Mouse (Mus musculus) heart, embryonic 13.5 days (tissue): ENCODE measurements around the gene B3gnt9. TPM values are rescaled to one million over a fixed set of nuclear protein-coding genes. Genes with fewer than 3 reads are reported as not detected.
A peak's percentile ranks its signal among the peaks of the same experiment; 100 is the strongest.

Experiments
- ATAC-seq: fragments of 200-750 bp; cut with Nextera tagmentation; 2 replicates; pipeline ENCODE4 v1.8.0; 2017; ENCODE audit warnings: moderate TSS enrichment; ENCODE audit not compliant: insufficient number of reproducible peaks, low FRiP score, low TSS enrichment; ENCODE audit errors: extremely low read depth
- H3K27ac ChIP-seq: fragments of 300-500 bp; sonication (generic); replicated peaks from 2 replicates; pipeline ENCODE4 v1.5.1; 2015; ENCODE audit warnings: moderate library complexity, mild to moderate bottlenecking, inconsistent platforms
- H3K27me3 ChIP-seq: fragments of 300-500 bp; sonication (generic); replicated peaks from 2 replicates; pipeline ENCODE4 v1.6.1; 2015; ENCODE audit warnings: mild to moderate bottlenecking, inconsistent platforms
- H3K36me3 ChIP-seq: fragments of 300-500 bp; sonication (generic); 2 replicates; pipeline ENCODE4 v1.6.1; 2015; ENCODE audit warnings: mild to moderate bottlenecking, inconsistent platforms
- H3K4me1 ChIP-seq: fragments of 300-500 bp; sonication (generic); 2 replicates; pipeline ENCODE4 v1.6.1; 2015; ENCODE audit warnings: inconsistent platforms
- H3K4me2 ChIP-seq: fragments of 300-500 bp; sonication (generic); 2 replicates; pipeline ENCODE4 v1.6.1; 2015; ENCODE audit warnings: inconsistent platforms, mild to moderate bottlenecking, moderate library complexity
- H3K4me3 ChIP-seq: fragments of 300-500 bp; sonication (generic); 2 replicates; pipeline ENCODE4 v1.5.1; 2015; ENCODE audit warnings: moderate library complexity, mild to moderate bottlenecking, inconsistent platforms
- H3K9ac ChIP-seq: fragments of 300-500 bp; sonication (generic); 2 replicates; pipeline ENCODE4 v1.6.1; 2015; ENCODE audit warnings: inconsistent platforms, mild to moderate bottlenecking, moderate library complexity
- H3K9me3 ChIP-seq: fragments of 300-500 bp; sonication (generic); 2 replicates; pipeline ENCODE4 v1.6.1; 2016; ENCODE audit warnings: inconsistent platforms
- WGBS: fragments of 180-500 bp; shearing (Covaris S2); methylation state at CpG from one replicate; pipeline ENCODE4 v1.1.7; 2015; ENCODE audit warnings: mixed read lengths; 5-methylcytosine and 5-hydroxymethylcytosine counted together
- polyA plus RNA-seq: library from polyadenylated mRNA; unstranded; fragments of >200 nt; fragmentation: Nextera tagmentation; extraction: Ambion mirVana; gene quantifications from 2 replicates; pipeline ENCODE4 v1.2.1, GENCODE M21; 2015

The B3gnt9 gene
- 11.8 and 14.5 TPM in 2 replicates for polyA plus RNA-seq

GRCm38 (mm10) chr8:105254966-105255350, at the start of gene B3gnt9:
Gene B3gnt9, minus strand, starts transcription at chr8:105255153.
- Histone ChIP-seq H3K36me3 (peaks cover 36% of the 10 kb centered on the region), H3K9ac (peak within 1 kb of the TSS; percentile 89), H3K4me1 (peaks cover 45% of the 10 kb centered on the region), H3K27ac (peak within 1 kb of the TSS; percentile 83), H3K4me3 (peak within 1 kb of the TSS; percentile 75), H3K9me3 (no peaks in the 10 kb centered on the region), H3K4me2 (peak within 1 kb of the TSS; percentile 100), H3K27me3 (peaks cover 42% of the 10 kb centered on the region)
- ATAC-seq = peak; percentile 35; the same call in 1 of the 2 replicates
- 2% methylated on average over 14 of the region's 14 CpGs for WGBS

- 62% methylated on average over 9 of the region's 9 CpGs for WGBS
- H3K4me2 ChIP-seq = no peak overlapping the region
- ATAC-seq = 0 out of 2 replicates have a peak, but pooled peaks have one; percentile 16
- H3K27ac ChIP-seq = peak overlapping the region; percentile 67
- H3K9me3 ChIP-seq = no peaks in the 10 kb centered on the region
- H3K27me3 ChIP-seq = no peaks in the 10 kb centered on the region
- H3K4me1 ChIP-seq = peaks cover 51% of the 10 kb centered on the region
- no peak overlapping the region for H3K4me3 ChIP-seq
- H3K36me3 ChIP-seq = peaks cover 82% of the 10 kb centered on the region
- H3K9ac ChIP-seq = peak overlapping the region; percentile 21; the same call in 1 of the 2 replicates
Measured at GRCm38 (mm10) chr8:105303874-105304273, 48.9 kb upstream of the B3gnt9 start.

- no peaks in the 10 kb centered on the region for H3K27me3 ChIP-seq
- H3K27ac ChIP-seq = 0 out of 2 replicates have a peak overlapping the region, but pooled peaks have one; percentile 67
- H3K9ac ChIP-seq = 0 out of 2 replicates have a peak overlapping the region, but pooled peaks have one; percentile 21
- H3K4me1 ChIP-seq = peaks cover 56% of the 10 kb centered on the region
- no peaks in the 10 kb centered on the region for H3K9me3 ChIP-seq
- H3K4me2 ChIP-seq = no peak overlapping the region
- H3K36me3 ChIP-seq = peaks cover 81% of the 10 kb centered on the region
- WGBS = 75% methylated on average over 8 of the region's 8 CpGs
- ATAC-seq = no peak
- H3K4me3 ChIP-seq = no peak overlapping the region
Measured at GRCm38 (mm10) chr8:105303396-105303795, 48.4 kb upstream of the B3gnt9 start.

- 85% methylated on average over 8 of the region's 8 CpGs for WGBS
- peaks cover 6% of the 10 kb centered on the region; the same call in 1 of the 2 replicates for H3K27me3 ChIP-seq
- H3K4me3 ChIP-seq = peak overlapping the region; percentile 7; the same call in 1 of the 2 replicates
- H3K27ac ChIP-seq = no peak overlapping the region
- no peak for ATAC-seq
- peak overlapping the region; percentile 25 for H3K9ac ChIP-seq
- H3K4me2 ChIP-seq = peak overlapping the region; percentile 98; the same call in 1 of the 2 replicates
- H3K4me1 ChIP-seq = peaks cover 54% of the 10 kb centered on the region
- H3K36me3 ChIP-seq = peaks cover 63% of the 10 kb centered on the region
- H3K9me3 ChIP-seq = no peaks in the 10 kb centered on the region
Measured at GRCm38 (mm10) chr8:105299962-105300361, 45.0 kb upstream of the B3gnt9 start.

GRCm38 (mm10) chr8:105298351-105299252, 43.6 kb upstream of the B3gnt9 start:
- peaks cover 50% of the 10 kb centered on the region for H3K36me3 ChIP-seq

GRCm38 (mm10) chr8:105297511-105298192, 42.7 kb upstream of the B3gnt9 start, which contains the start of gene E2f4:
Gene E2f4, plus strand, starts transcription at chr8:105297663.
- ATAC-seq = peak; percentile 58; the same call in 1 of the 2 replicates
- WGBS = under 1% methylated on average over 58 of the region's 58 CpGs

More at GRCm38 (mm10) chr8:105298351-105299252, 43.6 kb upstream of the B3gnt9 start:
- WGBS = 42% methylated on average over 18 of the region's 18 CpGs
- Histone ChIP-seq H3K27ac (peak overlapping the region; percentile 75; the same call in 1 of the 2 replicates), H3K4me1 (peaks cover 40% of the 10 kb centered on the region), H3K9ac (peak overlapping the region; percentile 97), H3K9me3 (no peaks in the 10 kb centered on the region), H3K4me3 (peak overlapping the region; percentile 100), H3K4me2 (peak overlapping the region; percentile 98), H3K27me3 (peaks cover 15% of the 10 kb centered on the region)
- no peak for ATAC-seq

GRCm38 (mm10) chr8:105295895-105296573, 41.1 kb upstream of the B3gnt9 start, which contains the start of gene Exoc3l:
Gene Exoc3l, minus strand, starts transcription at chr8:105296101.
- Histone ChIP-seq H3K4me3 (peak within 1 kb of the TSS; percentile 100), H3K27me3 (peaks cover 29% of the 10 kb centered on the region), H3K9ac (peak within 1 kb of the TSS; percentile 97), H3K9me3 (no peaks in the 10 kb centered on the region), H3K4me1 (peaks cover 33% of the 10 kb centered on the region), H3K36me3 (peaks cover 25% of the 10 kb centered on the region), H3K4me2 (peak within 1 kb of the TSS; percentile 98), H3K27ac (peak within 1 kb of the TSS; percentile 75)
- WGBS = 36% methylated on average over 11 of the region's 11 CpGs
- ATAC-seq = no peak

More at GRCm38 (mm10) chr8:105297511-105298192, 42.7 kb upstream of the B3gnt9 start, which contains the start of gene E2f4:
- peaks cover 41% of the 10 kb centered on the region for H3K36me3 ChIP-seq
- H3K27ac ChIP-seq = peak within 1 kb of the TSS; percentile 75
- H3K4me2 ChIP-seq = peak within 1 kb of the TSS; percentile 98
- H3K9me3 ChIP-seq = no peaks in the 10 kb centered on the region
- H3K4me1 ChIP-seq = peaks cover 33% of the 10 kb centered on the region
- peaks cover 25% of the 10 kb centered on the region for H3K27me3 ChIP-seq
- H3K4me3 ChIP-seq = peak within 1 kb of the TSS; percentile 100
- H3K9ac ChIP-seq = peak within 1 kb of the TSS; percentile 97

GRCm38 (mm10) chr8:105295256-105295655, 40.3 kb upstream of the B3gnt9 start:
- H3K36me3 ChIP-seq = peaks cover 17% of the 10 kb centered on the region
- peak overlapping the region; percentile 40 for H3K4me3 ChIP-seq
- peak overlapping the region; percentile 61 for H3K9ac ChIP-seq
- H3K4me2 ChIP-seq = peak overlapping the region; percentile 98
- peaks cover 35% of the 10 kb centered on the region for H3K27me3 ChIP-seq
- H3K4me1 ChIP-seq = peaks cover 37% of the 10 kb centered on the region
- no peaks in the 10 kb centered on the region for H3K9me3 ChIP-seq
- no peak for ATAC-seq
- H3K27ac ChIP-seq = peak overlapping the region; percentile 75
- 45% methylated on average over 11 of the region's 11 CpGs for WGBS

GRCm38 (mm10) chr8:105294776-105295175, 39.8 kb upstream of the B3gnt9 start:
- Histone ChIP-seq H3K4me3 (peak overlapping the region; percentile 40), H3K4me1 (peaks cover 38% of the 10 kb centered on the region), H3K4me2 (peak overlapping the region; percentile 98), H3K9ac (peak overlapping the region; percentile 61), H3K9me3 (no peaks in the 10 kb centered on the region), H3K36me3 (peaks cover 12% of the 10 kb centered on the region), H3K27me3 (peaks cover 40% of the 10 kb centered on the region), H3K27ac (no peak overlapping the region)
- WGBS = 70% methylated on average over 9 of the region's 9 CpGs
- no peak for ATAC-seq

GRCm38 (mm10) chr8:105293405-105293804, 38.5 kb upstream of the B3gnt9 start:
- Histone ChIP-seq H3K4me2 (no peak overlapping the region), H3K4me1 (peaks cover 39% of the 10 kb centered on the region), H3K9me3 (no peaks in the 10 kb centered on the region), H3K9ac (no peak overlapping the region), H3K27me3 (peaks cover 42% of the 10 kb centered on the region), H3K36me3 (no peaks in the 10 kb centered on the region), H3K27ac (no peak overlapping the region), H3K4me3 (no peak overlapping the region)
- WGBS = 60% methylated on average over 19 of the region's 19 CpGs
- no peak for ATAC-seq
